Mouse (Mus musculus) ovary, adult 18-20 months (tissue): ENCODE measurements around the gene Fam208b.

Experiments used
- DNase-seq: peaks from one replicate; pipeline ENCODE4 v3.0.0; 2022; ENCODE audit warnings: low spot score, mixed read lengths

Gene Fam208b

DNA sequence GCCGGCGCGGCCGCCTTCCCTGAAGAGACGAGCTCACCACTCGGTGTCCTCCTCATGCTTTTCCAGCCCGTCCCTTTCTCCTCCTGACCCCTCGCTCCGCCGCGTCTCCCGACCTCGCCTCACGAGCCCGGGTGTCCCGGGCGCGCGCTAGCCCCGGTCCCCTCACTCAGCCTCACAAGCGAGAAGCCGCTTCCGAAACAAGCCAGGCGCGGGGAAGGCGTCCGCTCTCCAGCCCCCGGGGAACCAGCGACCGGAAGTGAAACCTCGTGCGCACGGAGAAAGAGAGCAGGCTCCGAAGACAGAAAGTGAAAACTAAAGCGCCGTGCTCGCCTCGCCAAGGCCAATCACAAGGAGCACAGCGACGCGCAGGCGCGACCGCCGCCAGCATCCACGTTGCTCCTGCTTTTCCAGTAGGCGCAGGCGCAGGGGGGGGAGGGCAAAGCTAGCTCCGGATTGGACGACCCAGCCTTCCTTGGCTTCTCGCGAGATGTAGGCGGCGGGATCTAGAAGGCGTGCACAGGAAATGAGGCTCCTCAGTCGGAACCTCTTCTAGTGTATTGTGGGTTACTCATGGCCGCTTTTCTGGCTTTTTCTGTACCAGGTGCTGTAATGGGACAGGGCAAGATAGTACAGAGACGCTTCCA, at the start of gene Fam208b:
TSS of gene Fam208b (minus strand) at position 314 of the 644 bp plus-strand sequence.
- DNase-seq = peak; percentile 98

DNA sequence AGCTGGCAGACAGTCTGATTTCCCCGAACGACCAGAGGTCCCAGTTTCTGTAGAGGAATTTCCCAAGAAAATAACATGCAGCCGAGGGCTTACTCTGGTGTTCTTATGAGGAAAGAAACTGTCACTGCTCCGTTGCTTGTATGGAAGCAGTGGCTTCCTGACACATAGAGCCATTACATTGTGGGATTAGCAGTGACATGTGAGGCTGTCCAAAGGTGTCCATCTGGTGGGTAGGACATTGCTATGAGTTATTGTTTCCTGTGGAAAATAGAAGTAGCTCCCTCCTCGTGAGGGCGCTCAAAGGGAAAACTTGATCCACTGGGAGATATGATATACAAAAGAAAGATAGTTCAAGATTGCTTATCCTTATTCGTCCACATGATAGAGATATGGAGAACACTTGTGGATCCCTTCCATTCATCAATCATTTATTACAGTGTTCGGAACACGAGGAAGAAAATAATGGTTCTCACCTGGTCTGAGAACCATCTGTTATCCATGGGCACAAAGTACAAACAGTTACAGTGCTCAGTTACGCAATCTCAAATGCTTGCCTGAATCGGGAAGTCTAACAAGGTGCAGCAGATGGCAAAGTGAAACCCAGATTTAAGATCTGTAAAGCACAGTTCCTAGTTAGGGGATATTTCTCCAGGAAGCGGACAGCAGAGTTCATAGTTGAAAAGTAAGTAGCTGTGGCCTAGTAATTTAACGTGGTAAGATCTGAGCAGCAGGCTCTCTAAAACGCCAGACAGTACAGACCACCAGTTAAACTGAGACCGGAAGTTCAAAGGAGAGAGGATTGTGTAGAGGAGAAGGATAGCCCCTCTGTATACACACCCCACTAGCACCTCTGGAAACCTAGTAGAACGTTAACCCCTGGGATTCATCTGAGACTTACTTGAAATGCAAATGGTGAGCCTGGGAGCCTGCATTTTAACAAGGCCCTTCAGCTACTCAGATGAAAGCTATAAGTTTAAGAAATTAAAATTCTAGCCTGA, 48.6 kb upstream of the Fam208b start:
- no peak for DNase-seq

DNA sequence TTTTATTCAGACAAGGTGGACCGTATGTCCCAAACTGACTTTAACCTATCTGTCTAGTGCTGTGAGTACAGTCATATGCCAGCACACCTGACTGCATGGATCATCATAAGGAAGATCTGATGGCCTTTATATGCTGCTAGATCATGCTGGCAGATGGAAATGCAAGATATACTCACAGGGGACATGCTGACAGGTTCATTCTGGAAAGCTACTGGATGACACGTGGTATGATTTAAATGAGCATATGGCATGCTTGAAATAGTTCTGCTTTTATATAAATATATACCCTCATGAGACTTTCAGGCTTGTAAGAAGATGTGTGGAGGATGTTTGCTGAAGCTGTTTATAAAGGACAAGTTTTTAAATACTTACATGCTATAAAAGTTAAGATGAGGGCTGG, 43.5 kb upstream of the Fam208b start:
- no peak for DNase-seq

DNA sequence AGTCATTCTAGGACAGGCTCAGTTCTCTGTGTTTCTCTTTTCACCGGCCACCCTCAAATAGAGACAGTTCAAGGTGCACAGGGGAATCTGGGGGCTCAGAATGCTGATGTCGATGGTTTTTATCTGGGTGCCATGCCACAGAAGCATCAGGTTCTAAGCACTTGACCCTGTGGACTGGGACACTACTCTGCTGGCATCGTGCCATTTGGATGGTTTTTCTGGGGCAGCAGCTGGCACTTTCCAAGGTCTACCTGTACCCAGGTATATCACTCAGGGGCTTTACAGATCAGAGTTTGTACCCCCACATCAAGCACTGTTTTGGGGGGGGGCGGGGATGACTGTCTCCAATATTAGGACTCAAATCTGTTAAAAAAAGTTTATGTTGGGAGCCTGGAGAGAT, 39.7 kb upstream of the Fam208b start:
- DNase-seq = no peak

DNA sequence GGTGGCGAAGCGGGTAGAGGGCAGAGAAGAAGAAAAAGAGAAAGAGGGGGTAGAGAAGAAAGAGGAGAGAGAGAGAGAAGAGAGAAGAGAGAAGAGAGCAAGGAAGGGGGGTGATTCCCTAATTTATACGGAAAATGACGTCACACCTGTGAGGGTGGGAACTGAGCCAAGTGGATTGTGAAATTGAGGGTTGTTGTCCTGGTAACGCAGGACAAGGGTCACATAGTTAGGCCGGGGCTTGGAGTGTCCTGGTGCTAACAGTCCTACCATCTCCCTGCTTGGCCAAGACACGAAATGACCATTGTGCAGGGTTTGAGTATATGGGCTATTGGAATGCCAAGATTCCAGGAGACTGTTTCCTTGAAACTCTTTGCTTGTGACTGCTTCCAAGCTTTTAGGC, 35.7 kb upstream of the Fam208b start:
- DNase-seq = no peak

DNA sequence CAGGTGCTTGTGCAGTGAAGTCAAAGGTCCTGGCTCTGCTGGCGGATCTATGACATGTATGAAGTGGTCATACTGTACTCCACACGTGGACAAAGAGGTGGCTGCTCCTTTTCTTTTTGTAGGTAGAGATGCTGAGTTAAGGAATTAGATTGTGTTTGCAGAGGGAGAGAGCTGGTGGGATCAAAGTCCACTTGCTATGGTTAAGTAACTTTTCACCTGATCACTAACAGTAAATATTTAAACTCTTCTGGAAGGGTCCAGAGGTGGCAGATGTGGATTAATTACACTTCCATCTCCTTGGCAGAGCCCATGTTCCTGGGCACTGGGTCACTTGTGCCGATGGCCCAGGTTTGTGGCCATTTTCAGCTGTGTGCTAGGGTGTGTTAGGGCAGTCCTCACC, 35.0 kb upstream of the Fam208b start:
- no peak for DNase-seq

DNA sequence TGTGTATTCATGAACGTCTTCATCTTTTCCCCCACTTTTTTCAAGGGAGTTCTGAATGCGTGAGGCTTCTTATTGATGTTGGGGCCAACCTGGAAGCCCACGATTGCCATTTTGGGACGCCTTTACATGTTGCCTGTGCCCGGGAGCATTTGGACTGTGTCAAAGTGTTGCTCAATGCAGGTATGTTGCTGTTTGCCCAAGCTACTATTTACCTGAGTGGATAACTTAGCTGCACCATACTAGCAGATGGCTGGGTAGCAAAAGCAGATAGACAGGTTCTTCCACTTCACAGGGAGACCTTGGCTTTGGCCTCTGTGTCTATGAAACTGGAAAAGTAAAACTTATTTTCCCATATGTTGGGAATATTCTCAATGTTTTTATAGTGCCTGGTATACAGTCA, 34.0 kb upstream of the Fam208b start:
- no peak for DNase-seq

DNA sequence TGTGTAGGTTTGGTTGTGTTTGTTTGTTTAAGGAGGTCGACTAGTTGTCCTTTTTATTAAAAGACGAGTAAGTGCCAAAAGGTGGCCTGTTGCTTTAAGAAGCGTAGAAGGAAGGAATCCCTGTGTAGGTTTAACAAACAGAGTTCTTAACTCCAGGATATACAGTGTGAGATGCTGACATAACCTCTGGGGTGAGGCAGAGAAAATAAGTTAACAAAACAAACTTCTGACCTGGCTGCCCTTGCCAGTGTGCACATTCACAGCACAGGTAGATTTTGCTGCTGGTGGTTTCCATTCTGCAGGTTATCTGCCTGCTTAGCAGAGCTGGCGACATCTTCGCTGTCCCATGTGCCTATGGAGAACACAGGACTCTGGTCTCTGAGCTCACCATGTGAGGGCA, 31.6 kb upstream of the Fam208b start:
- DNase-seq = no peak

DNA sequence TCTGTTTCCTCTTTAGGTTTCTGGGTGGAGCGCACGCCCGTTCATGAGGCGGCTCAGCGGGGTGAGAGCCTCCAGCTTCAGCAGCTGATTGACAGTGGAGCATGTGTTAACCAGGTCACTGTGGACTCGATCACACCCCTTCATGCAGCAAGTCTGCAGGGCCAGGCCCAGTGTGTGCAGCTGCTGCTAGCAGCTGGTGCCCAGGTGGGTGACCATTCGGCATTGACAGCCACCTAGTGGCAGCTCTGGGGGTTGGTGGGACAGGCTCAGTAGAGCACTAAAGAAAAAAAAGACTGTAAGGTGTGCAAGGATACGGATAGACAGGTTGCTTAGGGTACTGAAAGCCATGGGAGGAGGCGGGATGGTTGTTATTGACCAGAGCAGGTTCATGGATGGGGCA, 31.1 kb upstream of the Fam208b start:
- no peak for DNase-seq

DNA sequence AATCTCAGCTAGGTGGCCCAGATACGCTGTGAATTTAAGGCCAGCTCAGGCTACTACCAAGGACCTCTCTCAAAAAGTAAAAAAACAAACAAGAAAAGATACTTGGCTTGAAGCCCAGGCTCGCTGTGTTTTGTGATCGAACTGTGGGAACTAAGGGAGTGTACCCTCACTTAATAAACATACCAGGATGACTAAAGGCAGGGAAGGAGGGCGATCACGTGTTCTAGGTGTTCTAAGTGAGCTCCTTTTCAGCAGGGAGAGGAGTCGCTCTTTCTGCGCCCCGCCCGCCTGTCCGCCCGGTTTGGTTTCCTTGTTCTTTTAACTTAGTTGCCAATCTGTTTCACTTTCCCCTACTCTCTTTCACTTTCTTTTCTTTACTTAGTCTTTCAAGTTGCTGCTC, 25.9 kb upstream of the Fam208b start:
- peak; percentile 31 for DNase-seq

DNA sequence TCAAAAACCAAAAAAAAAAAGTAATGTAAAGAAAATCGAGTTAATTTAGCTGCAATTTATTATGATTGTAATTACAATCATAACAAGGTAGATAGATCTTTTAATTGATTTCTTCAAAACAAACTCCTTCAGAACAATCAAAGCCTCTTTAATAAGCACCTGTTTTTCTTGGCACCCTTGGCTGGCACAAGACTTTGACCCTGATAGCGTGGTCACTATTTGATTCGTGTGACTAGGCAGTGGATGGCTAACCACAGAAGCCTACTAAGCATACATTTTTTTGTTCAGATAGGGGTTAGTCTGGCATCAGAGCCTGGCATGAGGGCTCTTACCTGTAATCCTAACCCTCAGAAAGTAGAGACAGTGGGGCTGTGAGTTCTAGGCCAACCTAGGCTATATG, 24.2 kb upstream of the Fam208b start:
- no peak for DNase-seq

DNA sequence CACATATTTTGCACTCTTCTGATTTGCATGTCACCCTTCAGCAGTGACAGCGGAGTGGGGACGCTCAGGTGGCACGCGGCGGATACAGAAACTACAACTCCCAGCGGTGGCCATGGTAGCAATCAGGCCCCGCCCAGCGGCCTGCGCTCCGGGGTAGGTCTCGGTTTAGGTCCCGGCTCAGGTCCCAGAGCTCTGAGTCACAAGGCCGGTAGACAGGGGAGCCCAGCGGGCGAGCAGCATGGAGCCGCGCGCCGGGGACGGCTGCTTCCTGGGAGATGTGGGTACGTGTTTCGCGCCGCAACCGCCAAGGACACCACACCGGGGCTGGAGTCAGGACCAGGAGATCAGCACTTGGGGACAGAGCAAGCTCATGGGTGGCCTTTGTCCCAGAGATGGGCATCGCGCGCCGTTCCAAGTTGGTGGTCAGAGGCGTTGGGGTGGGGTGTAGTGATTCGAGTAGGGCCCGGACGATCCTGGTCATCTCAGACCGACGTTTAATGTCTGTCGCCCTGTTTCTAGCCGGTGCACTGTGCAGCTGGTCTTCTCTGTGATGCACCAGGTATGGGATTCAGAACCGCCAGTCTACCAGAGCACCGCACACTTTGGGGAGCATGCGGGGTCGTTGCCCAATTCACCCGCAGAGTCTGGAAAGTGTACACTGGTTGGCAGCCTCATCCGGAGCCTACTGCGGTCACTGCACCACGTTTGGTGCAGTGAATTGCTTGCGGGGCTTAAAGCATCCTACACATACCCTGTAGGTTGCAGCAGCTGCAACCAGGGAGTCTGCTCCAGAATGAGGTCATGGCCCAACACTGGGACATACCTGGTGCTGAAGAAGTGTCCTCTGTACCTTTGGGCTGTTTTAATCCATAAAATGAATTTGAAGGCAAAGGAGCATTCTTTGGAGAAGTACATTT, 23.2 kb upstream of the Fam208b start, which contains the start of gene Asb13:
TSS of gene Asb13 (plus strand) at position 138 of the 917 bp plus-strand sequence.
- DNase-seq = peak; percentile 79

DNA sequence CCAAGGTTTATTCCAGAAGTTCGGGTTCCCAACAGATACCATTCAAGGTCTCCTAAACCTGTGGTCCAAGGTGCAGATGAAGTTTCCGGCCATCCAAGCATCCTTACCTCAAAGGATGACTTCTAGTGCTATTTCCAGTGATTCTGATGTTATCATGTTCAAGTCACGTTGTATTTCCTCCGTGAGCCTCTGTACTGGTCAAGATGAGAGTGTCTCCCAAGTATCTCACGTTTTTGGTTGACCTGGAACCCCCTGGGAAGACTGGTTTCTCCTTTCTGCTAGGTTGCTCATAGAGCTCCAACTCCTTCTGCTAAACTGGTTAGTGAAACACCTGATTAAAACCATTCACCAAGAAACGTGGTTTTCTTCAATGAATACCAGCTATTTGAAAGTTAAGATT, 22.2 kb upstream of the Fam208b start:
- no peak for DNase-seq

DNA sequence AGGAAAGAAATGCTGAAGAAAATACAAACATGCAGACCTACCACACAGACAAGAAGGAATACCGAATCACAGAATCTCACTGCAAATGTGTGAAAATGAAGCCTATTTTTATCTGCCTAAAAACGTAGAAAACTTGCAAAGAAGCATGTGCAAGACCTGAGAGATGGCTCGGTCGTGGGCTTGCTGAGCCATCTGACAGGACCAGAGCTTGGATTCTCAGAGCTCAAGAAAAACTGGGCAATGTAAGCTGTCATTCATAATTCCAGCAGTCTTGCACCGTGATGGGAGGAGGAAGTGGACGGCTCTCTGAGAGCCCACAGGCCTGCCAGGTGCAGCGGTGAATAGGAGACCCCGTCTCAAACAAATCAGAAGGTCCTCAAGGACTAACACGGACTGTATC, 21.6 kb upstream of the Fam208b start:
- no peak for DNase-seq

DNA sequence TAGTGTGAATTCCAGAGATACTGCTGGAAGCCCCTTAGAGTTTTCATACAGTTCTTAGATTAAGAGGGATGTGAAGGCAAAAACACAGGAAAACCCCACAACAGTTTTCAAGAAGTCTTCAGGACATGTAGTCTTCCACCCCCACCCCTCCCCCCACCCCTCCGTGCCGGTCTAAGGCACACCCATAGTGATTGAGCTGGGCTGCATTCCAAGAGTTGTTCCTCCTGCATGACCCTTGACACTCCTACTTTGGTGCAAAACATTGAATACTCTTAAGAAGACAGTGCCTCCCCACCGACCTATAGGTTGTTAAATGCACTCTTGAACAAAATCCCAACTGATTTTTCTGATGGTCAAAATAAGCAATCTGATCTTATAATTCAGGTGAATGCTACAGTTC, 17.2 kb upstream of the Fam208b start:
- DNase-seq = no peak

DNA sequence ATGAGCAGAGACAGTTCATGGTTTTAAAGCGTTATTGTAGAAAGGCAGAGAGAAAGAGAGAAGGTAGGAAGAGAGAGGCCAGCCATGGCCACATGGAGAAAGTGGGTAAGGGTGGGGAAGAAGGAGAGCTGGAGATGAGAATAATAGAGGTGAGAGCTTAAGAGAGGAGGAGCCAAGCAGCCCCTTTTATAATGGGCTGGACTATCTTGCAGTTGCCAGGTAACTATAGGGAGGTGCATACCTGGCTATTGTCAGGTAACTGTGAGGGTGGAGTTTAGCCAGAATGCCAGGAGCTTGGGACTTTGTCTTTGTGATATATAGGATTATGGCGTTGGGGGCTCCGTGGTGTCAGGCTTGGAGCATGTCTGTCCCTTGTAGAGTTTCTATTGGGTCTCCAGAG, 16.2 kb upstream of the Fam208b start:
- no peak for DNase-seq

DNA sequence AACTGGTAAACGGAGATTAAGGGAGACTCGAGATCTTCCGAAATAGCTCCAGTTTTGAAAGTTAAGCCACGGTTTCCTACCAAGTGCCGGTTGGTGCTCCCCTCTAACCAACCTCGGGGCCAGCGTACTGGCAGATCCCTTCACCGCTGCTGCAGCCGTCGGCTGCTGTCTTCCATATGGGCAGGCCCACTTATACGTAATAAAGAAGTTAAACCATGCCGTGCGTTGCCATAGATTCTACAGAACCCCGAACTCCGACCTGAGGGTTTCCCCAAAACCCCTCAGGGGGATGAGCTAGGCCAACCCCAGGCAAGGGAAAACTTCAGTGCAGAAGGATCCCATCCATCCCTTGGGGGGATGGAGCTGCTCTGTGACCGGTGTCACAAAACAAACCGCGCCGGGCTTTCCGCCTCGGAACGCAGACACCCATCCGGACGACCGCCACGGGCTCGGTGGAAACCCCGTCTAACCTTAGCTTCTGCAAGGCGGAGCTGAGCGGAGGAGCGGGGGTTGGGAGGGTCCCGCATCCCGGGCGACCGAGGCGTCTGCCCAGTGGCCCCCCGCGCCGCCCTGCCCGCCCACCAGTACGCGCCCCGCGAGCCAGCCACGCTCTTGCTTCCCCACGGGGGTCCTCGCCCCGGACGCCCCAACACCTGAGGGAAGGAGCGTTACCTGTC, 652 bp downstream of the Fam208b start:
- DNase-seq = no peak

DNA sequence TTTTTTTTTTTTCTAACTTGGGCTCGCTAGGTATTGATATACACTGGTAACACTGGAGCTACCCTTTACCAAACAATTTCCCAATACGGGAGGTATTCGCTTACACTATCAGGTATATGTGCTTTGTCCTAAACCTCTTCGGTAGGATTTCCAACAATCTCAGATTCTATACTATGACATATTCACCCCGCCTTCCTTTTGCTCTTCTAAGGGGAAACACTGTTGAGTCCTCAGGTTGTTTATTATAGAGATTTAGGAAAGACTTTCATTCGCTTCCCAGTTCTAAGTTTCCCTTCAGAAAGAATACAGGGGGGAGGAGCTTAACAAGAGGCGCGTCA, 1.2 kb downstream of the Fam208b start:
- DNase-seq = no peak

DNA sequence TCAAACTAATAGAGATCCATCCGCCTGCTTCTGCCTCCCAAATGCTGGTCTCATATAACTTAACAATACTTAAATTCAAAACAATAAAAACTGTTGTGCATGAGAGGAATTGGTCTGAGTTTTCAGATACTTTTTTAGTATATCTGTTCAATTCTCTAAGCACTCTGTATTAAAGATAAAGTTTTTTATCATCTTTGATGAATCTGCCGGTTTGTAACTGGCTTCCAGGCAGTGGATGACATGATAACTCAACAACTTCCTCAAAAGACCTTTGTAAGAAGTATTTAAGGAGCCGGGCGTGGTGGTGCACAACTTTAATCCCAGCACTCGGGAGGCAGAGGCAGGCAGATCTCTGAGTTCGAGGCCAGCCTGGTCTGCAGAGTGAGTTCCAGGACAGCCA, 14.7 kb downstream of the Fam208b start:
- DNase-seq = no peak

DNA sequence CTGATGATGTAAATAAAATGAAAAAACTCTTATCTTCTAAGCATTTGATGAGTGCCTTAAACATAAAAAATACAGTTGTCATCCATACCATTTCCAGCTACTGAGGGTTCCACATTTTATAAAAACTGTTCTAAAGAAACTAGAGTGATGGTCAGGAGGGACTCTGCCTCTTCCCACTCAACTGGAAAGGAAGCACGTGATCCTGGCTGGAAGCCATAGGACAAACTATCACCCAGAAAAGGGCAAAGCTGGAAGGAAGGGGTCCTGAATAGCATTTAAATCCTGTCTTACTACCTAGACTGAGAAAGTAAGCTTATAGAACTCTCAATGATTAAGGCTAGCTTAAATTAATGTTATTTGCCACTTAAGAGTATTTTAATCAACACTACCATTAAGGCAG, 16.6 kb downstream of the Fam208b start:
- no peak for DNase-seq

DNA sequence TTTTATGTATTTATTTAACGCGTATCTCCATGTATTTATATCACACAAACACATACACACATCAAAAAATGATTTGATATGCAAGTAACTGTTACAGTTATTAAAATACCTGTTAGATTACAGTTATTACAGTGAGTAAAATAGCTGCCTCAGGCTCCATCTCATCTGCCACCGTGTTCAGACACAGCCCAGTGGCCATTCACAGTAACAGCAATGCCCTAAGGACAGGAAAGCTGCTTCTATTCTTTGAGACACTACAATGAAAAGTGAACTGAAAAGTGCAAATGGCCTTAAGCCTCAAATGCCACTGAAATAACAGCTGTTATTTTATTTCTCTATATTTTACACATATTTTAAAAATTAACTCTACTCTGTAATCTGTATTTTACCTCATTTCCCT, 20.1 kb downstream of the Fam208b start:
- no peak for DNase-seq

DNA sequence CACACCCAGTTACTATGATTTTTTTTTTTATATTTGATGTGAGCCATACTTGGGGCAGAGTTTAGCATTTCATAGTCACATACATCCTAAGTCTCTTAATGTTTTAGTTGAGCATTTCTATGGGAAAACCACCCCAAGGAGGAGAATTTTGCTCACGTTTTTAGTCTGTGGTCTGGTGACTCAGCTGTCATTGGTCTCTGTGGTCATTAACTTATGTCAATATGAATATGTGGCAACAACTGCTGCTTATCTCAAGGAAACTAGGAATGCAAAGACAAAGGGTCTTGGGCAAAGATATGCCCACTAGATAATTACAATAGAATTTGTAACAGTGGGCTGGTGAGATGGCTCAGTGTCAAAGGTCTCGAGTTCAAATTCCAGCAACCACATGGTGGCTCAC, 47.0 kb downstream of the Fam208b start:
- no peak for DNase-seq
